Mouse (Mus musculus): ENCODE measurements around the gene Stx3.

The Stx3 gene

DNA sequence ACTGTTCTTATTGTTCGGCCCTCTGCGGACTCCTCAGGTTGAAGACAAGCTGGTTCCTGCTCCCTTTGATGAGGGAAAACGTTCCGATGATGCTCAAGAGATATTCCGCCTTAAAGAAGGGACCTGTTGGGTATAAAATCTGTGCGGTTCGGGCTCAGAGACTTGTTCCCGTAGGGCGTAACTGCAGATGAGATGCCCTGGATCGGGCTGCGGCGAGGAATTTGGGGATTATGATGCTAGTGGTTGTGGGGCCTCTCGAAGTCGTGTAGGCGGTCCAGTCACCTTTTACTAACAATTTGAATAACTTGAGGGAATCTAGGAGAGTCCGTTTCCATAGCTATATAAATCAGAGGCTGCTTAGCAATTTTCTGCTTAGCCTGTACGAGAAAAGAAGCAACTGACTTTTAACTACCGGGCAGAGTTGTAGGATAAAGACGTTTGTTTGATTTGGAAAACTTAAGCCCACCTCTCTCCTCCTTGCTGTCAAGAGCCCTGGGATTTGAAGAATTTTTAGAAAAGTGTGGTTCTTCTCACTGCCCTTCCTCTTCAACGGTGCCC lies at the start of gene Stx3:
Gene Stx3 (minus strand): TSS at position 261 of the 558 bp plus-strand sequence.
- in situ Hi-C loops (cut with MboI; ENCODE audit: low pct_unique_long_range_greater_than_20kb in 1 of 2, low sequenced_read_pairs in 2 of 2, unreplicated experiment in 1 of 2): no loop called here

DNA sequence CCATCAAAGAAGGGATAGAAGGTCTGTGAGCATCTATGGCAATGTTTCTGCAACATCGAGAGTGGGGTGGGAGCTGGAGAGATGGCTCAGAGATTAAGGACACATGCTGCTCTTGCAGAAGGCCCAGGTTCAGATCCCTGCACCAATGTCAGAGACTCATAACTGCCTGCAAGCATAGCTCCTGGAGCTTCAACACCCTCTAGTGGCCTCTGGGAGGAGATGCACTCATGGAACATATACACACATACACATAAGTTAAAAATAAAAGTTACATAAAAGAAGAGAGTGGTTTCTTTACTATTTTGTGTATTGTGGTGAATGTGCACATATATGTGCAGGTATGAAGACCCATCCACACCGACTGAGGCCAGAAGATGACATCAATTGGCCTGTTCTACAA lies 48.6 kb upstream of the Stx3 start:
- in situ Hi-C loops (cut with MboI; ENCODE audit: low pct_unique_long_range_greater_than_20kb in 1 of 2, low sequenced_read_pairs in 2 of 2, unreplicated experiment in 1 of 2): loop anchor here (5.0 to 10.0 kb wide), 2 partner anchors 91 to 93 kb away; partner anchors contain the start of gene Mrpl16 (in 1 of the 2)

DNA sequence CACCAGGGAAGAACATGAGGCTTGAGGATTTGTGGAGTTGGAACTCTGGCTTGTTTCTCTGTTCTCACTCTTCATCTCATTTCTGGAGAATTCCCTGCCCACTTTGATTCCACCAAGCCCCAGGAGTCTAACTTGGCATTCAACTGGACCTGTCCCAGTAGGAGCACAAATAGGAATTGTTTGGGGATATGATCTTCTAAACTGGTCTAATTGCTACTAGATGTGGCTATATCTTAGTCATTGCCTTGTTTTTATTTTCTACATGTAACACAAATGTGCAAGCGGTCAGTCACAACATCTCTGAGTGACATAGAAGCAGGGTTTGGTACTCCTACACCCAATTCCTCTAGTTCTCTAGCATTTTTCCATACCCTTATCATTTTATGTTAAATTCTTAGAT lies 41.8 kb upstream of the Stx3 start, which contains the start of gene Olfr1418:
Gene Olfr1418 (minus strand): TSS at position 101 of the 400 bp plus-strand sequence.
- in situ Hi-C loops (cut with MboI; ENCODE audit: low pct_unique_long_range_greater_than_20kb in 1 of 2, low sequenced_read_pairs in 2 of 2, unreplicated experiment in 1 of 2): loop anchor here in 1 of 2 experiments (10.0 kb wide), 1 partner anchor 86 kb away; the partner anchor contains the start of gene Mrpl16

GRCm38 (mm10) chr19:11856506-11856905 lies 37.3 kb upstream of the Stx3 start:
- in situ Hi-C loops (cut with MboI; ENCODE audit: low pct_unique_long_range_greater_than_20kb in 1 of 2, low sequenced_read_pairs in 2 of 2, unreplicated experiment in 1 of 2): no loop called here

DNA sequence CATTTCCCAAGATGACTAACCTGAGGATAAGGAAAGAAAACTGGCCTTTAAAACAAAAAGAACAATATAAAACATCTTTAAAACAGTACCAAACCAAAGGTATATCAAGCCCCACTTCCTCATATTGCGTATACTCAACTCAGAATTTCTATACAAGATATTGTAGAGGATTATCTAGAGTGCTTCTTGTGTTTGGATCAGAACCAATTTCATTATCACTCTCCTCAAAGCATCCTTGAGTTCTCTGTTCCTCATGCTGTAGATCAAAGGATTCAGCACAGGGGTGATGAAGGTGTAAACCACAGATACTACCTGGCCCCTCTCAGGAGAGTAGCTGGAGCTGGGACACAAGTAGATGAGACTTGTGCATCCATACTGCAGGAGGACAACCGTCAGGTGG lies 35.6 kb upstream of the Stx3 start:
- in situ Hi-C loops (cut with MboI; ENCODE audit: low pct_unique_long_range_greater_than_20kb in 1 of 2, low sequenced_read_pairs in 2 of 2, unreplicated experiment in 1 of 2): no loop called here

GRCm38 (mm10) chr19:11852652-11853051 lies 33.4 kb upstream of the Stx3 start:
- in situ Hi-C loops (cut with MboI; ENCODE audit: low pct_unique_long_range_greater_than_20kb in 1 of 2, low sequenced_read_pairs in 2 of 2, unreplicated experiment in 1 of 2): no loop called here

DNA sequence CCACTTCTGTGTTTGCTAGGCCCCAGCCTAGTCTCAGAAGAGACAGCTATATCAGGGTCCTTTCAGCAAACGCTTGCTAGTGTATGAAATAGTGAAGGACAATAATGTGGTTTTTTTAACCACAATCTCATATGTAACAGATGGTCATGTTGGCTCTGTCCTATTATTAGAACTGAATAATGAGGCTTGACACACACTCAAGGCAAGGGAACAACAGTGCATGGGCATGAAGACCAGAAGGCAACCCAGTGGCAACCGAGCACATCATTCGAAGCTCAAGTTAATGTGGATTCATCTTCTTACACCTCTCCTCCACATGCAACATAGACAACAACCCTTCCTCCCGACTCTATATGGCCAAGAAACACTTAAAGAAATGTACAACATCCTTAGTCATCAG lies 27.1 kb upstream of the Stx3 start:
- in situ Hi-C loops (cut with MboI; ENCODE audit: low pct_unique_long_range_greater_than_20kb in 1 of 2, low sequenced_read_pairs in 2 of 2, unreplicated experiment in 1 of 2): no loop called here

DNA sequence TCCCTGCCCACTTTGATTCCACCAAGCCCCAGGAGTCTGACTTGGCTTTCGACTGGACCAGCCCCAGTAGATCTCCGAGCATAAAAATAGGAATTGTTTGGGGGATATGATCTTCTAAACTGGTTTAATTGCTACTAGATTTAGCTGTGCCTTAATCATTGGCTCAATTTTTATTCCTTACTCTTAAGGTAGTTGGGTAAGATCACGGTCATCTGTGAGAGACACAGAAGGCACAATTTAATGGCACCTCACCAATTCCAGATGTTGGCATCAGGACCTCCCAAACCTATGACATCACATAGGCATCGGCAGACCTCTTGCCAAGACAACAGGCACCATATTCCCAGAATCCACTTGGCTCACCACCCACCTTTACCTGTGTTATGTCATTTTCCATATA lies 19.9 kb upstream of the Stx3 start, which contains the start of gene Olfr1417:
Gene Olfr1417 (minus strand): TSS at position 101 of the 400 bp plus-strand sequence.
- in situ Hi-C loops (cut with MboI; ENCODE audit: low pct_unique_long_range_greater_than_20kb in 1 of 2, low sequenced_read_pairs in 2 of 2, unreplicated experiment in 1 of 2): no loop called here

DNA sequence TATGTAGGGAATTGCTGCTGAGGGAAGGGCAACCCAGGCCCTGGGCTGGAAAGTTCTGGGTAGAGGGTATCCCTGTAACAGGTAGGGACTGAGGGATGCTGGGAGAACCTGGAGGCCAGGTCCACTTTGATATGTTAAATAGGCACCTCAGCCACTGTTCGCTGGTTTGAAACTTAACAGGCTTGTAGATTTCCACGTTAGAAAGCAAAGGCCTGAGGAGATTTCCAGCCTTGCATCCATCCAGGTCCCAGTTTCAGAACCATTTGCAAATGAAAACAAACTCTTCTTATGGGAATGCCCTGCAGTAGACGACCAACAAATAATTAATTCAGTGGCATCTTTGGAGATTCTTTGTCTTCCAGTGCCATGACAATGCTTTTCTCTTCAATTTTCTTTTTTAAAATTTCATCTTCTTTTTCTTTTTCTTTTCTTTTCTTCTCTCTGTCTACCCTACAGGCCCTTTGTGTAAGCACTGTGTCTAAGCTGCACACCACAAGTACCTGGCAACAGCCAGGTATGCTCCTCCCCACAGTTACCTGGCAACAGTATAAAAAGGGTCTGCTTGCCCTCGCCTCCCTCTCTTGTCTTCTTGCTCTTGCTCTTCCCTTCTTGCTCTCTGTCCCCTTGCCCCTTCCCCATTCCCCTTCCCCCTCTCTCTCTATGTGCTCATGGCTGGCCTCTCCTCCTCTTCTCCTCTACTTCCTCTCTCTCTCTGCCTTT lies 4.3 kb upstream of the Stx3 start:
- in situ Hi-C loops (cut with MboI; ENCODE audit: low pct_unique_long_range_greater_than_20kb in 1 of 2, low sequenced_read_pairs in 2 of 2, unreplicated experiment in 1 of 2): no loop called here

DNA sequence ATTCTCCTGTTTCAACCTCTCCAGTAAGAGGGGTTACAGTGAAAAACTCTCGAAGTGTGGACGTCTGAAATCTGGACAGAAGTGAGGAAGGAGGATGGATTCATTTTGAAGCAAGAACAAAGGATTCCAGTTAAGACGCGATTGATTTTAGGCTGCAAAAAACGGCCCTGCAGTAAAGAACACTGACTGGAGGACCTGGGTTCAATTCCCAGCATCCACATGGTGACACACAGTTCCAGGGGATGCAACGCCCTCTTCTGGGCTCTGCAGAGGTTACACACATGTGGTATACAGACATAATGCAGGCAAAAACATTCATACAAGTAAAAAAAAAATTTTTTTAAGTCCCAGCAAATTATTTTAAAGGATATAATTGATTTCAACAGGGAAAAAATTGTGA lies 1.0 kb upstream of the Stx3 start:
- in situ Hi-C loops (cut with MboI; ENCODE audit: low pct_unique_long_range_greater_than_20kb in 1 of 2, low sequenced_read_pairs in 2 of 2, unreplicated experiment in 1 of 2): no loop called here

- in situ Hi-C loops (cut with MboI; ENCODE audit: low pct_unique_long_range_greater_than_20kb in 1 of 2, low sequenced_read_pairs in 2 of 2, unreplicated experiment in 1 of 2): no loop called here
These were observed 597 bp upstream of the Stx3 start for GRCm38 (mm10) chr19:11819800-11820199.

DNA sequence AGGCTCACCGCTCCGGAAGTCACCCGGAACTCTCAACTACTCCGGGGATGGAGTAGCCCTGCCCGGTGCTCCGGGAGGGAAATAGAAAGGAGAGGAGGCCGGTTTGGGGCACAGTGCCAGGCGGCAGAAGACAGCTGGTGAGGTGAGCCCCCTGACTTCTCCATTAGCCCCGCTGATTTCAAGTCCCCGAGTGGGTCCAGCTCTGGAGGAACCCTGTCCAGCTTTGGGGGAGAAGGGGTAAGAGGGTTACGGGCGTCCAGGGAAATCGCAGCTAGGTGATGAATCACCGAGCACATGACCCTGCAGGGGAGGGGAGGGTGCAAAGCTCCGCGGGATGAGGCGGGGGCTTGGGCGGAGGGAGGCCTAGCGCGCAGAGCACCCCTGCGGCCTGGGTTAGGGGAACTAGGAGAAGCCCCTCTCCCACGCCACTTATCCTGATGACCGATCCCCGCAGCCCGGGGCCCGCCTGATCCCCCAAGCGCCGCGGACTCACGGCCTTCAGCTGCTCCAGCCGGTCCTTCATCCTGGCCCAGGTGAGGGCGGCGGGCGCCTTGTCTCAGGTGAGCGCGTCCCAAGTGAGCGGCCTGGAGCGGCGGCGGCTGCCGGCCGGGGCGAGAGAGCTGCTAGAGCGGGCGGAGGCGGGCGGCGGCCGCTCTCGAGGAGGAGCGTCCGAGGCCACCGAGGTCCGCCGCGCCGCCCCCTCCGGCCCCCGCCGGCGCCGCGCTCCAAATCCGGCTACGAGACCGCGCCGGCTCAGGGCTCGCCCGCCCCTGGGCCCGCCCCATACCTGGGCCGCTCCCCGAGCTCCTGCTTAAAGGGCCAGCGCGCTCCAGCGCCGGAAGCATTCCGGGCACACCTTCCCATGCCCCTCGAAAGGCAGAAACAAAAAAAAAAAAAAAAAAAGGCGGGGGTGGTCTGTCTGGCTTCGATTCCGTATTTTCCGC lies 732 bp downstream of the Stx3 start:
- in situ Hi-C loops (cut with MboI; ENCODE audit: low pct_unique_long_range_greater_than_20kb in 1 of 2, low sequenced_read_pairs in 2 of 2, unreplicated experiment in 1 of 2): no loop called here

GRCm38 (mm10) chr19:11817586-11817985 lies 1.6 kb downstream of the Stx3 start:
- in situ Hi-C loops (cut with MboI; ENCODE audit: low pct_unique_long_range_greater_than_20kb in 1 of 2, low sequenced_read_pairs in 2 of 2, unreplicated experiment in 1 of 2): no loop called here

- in situ Hi-C loops (cut with MboI; ENCODE audit: low pct_unique_long_range_greater_than_20kb in 1 of 2, low sequenced_read_pairs in 2 of 2, unreplicated experiment in 1 of 2): no loop called here
These were observed 2.5 kb downstream of the Stx3 start for GRCm38 (mm10) chr19:11816706-11817105.

- in situ Hi-C loops (cut with MboI; ENCODE audit: low pct_unique_long_range_greater_than_20kb in 1 of 2, low sequenced_read_pairs in 2 of 2, unreplicated experiment in 1 of 2): no loop called here
These were observed 4.4 kb downstream of the Stx3 start for GRCm38 (mm10) chr19:11814742-11815333.

DNA sequence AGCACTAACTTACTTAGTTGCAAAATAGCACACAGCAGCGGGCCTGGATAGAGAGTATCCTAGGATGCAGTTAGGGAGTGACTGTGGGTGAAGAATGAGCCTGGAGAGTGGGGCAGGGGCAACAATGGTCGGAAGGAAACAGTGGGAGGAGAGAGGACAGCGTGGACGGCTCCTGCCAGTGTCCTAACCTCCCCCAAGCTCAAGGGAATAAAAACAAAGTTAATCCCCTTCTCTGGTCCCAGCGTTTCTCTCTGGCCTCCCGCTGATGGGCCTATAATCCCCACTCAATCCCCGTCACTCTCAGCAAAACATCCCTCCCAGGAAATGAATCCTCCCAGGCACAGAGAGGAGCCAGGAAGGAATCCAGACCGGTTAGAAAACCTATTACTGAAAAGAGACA lies 5.6 kb downstream of the Stx3 start:
- in situ Hi-C loops (cut with MboI; ENCODE audit: low pct_unique_long_range_greater_than_20kb in 1 of 2, low sequenced_read_pairs in 2 of 2, unreplicated experiment in 1 of 2): no loop called here

DNA sequence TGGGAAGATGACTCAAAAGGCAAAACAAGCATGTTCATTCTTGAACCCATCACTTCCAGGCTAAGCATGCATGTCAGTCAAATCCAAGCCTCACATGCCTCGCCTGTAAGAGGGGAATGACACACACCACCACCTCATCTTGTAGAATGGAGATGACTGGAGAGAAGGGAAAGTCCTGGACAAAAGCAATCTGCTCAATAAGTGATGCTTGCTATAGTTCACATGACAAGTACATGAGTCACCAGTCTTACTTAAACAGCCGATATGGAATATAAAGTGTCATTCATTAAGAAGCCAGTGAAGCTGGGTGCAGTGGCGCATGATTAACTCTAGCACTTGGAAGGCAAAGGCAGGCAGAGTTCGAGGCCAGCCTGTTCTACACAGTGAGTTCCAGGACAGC lies 6.1 kb downstream of the Stx3 start:
- in situ Hi-C loops (cut with MboI; ENCODE audit: low pct_unique_long_range_greater_than_20kb in 1 of 2, low sequenced_read_pairs in 2 of 2, unreplicated experiment in 1 of 2): no loop called here

DNA sequence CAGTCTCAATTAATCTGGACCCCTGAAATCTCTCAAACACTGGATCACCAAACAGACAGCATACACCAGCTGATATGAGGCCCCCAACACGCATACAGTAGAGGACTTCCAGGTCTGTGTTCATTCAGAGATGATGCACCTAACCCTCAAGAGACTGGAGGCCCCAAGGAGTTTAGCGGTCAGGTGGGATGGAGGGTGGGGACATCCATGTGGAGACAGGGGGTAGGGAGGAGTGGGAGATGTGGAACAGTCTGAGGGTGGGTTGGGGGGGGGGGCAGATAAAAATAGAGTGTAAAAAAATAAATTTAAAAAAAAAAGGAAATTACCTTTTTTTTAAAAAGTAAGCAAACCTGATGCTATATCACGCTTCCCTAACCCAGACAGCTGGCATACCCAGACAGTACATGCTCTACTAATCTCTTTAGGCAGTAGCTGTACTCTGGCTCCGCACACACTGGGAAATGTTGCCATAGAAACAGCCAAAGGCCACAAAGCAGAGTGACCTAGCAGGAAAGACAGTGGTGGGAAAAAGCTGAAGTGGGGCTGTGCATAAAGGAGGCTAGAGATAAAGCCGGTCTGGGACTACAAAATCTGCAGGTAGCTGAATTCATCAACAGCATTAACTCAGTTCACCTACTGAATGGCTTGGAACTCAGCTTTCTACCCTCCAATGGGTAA lies 7.4 kb downstream of the Stx3 start:
- in situ Hi-C loops (cut with MboI; ENCODE audit: low pct_unique_long_range_greater_than_20kb in 1 of 2, low sequenced_read_pairs in 2 of 2, unreplicated experiment in 1 of 2): no loop called here
